Mouse (Mus musculus) bone marrow macrophage, adult 2 months (primary cell): Measurements from ENCODE around the gene Abcb1b. TPM values are rescaled to one million over a fixed set of nuclear protein-coding genes. Genes with fewer than 3 reads are reported as not detected.
A peak's percentile ranks its signal among the peaks of the same experiment; 100 is the strongest.
"Not testable (repeated sequence)": the region's sequence is repeated elsewhere in the genome, so short reads cannot be mapped to it uniquely, and the experiment has no call there.

ENCODE experiments used
- H3K27ac ChIP-seq: 2 replicates; pipeline ENCODE4 v1.5.1; 2012; ENCODE audit warnings: low read depth, low read length; ENCODE audit not compliant: insufficient read depth
- H3K4me1 ChIP-seq: 2 replicates; pipeline ENCODE4 v1.6.1; 2012; ENCODE audit warnings: low read length; ENCODE audit not compliant: control insufficient read depth, insufficient read depth
- H3K4me3 ChIP-seq: 2 replicates; pipeline ENCODE4 v1.5.1; 2012; ENCODE audit warnings: mild to moderate bottlenecking, low read length, moderate library complexity; ENCODE audit not compliant: insufficient read depth
- CTCF ChIP-seq: IDR thresholded peaks from 2 replicates; pipeline ENCODE4 v1.5.1; 2012; ENCODE audit warnings: low read depth, mild to moderate bottlenecking, low read length, moderate library complexity
- POLR2A ChIP-seq: IDR thresholded peaks from 2 replicates; pipeline ENCODE4 v1.6.1; 2012; ENCODE audit warnings: mild to moderate bottlenecking, low read depth, low read length, borderline replicate concordance
- polyA plus RNA-seq: library from polyadenylated mRNA; stranded (reverse); fragments of >200 nt; gene quantifications from 2 replicates; pipeline ENCODE4 v1.2.4, GENCODE M21; 2012; ENCODE audit not compliant: missing spikeins, insufficient read depth, insufficient read length

Abcb1b gene
- polyA plus RNA-seq, 1 experiment: 41.4 TPM

DNA sequence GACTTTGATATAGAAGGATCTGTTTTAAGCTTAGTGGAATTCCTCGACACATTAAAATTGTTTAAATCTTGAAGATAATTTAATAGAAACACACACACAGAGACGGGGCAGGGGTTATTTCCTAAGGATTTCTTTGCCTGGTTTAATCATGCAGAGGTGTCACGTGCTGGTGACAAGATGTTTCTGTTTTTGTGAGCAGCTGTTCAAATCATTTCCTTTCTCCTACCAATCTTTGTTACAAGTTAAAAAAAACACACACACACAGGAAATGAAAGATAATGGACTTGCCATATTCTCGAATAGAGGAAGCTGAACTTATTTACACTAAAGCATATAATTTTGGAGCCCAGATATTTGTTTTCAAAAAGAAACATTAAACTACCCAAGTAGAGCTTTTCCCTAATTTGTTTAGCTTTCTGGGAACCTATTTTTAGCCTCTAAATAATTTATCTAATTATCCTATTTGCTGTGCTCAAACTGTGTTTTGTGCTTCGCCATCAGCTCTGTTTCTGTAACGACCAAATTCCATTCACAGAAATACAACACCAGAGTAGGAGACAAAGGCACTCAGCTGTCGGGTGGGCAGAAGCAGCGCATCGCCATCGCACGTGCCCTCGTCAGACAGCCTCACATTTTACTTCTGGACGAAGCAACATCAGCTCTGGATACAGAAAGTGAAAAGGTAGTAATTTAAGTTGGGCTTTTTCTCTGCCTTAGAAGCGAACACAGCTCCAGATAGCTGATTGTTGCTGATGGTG lies 65.8 kb downstream of the Abcb1b start:
- peaks cover 26% of the 10 kb centered on the region for H3K4me1 ChIP-seq
- H3K27ac ChIP-seq: peak overlapping the region; percentile 92
- H3K4me3 ChIP-seq: no peak overlapping the region
- TF ChIP-seq POLR2A (no peak), CTCF (no peak)

DNA sequence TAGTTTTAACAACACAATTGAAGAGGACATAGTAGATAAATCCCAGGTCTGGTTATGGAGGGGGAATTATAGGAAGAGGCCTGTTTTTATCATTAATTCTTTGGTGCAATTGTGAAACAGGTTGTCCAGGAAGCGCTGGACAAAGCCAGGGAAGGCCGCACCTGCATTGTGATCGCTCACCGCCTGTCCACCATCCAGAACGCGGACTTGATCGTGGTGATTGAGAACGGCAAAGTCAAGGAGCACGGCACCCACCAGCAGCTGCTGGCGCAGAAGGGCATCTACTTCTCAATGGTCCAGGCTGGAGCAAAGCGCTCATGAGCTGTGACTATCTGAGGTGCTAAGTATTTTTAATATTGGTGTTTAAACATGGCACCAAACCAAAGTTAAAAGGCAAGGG lies 67.7 kb downstream of the Abcb1b start:
- H3K27ac ChIP-seq, H3K4me3 ChIP-seq: not testable (repeated sequence)
- peaks cover 26% of the 10 kb centered on the region for H3K4me1 ChIP-seq

DNA sequence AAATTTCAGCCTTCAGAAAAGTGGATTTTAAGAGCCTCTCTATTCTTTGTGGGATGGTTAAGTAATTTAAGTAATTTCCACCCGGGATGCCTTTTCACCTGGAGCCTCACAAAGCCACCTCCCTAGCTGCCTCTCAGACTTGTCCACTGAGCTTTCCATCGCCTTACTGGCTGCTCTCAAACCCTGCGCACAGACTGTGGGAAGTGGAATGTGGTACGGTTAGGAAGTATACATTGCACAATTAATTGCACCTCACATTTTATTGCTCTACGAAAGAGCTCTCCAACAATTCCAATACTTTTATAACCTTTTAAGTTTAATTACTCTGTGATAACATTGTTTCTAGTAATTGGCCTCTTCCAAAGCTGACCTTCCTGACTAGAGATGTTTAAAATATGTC lies 68.4 kb downstream of the Abcb1b start:
- TF ChIP-seq CTCF: no peak
- no peak for TF ChIP-seq POLR2A

DNA sequence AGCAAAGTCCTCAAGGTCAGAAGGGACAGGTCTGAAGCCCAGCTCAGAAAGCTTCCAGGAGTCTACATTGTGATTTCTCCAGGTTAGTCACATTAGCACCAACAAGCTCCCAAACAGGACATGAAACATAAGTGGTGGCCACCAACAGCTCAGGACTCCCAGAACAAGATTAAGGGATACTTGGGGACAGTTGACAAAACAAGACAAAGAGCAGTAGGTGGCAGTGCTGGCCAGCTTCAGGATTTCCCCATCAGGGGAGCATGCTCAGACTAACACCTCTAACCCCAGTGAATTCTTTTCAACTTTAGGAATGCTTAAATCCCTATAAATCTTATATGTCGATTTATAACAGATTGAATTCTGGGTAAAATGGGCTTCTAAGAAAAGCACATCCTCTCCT lies 70.1 kb downstream of the Abcb1b start:
- H3K4me1 ChIP-seq: peaks cover 13% of the 10 kb centered on the region
- no peak for TF ChIP-seq CTCF
- no peak for TF ChIP-seq POLR2A
- no peak overlapping the region for H3K27ac ChIP-seq
- H3K4me3 ChIP-seq: no peak overlapping the region

More for the DNA sequence above, 68.4 kb downstream of the Abcb1b start:
- Histone ChIP-seq H3K4me3 (no peak overlapping the region), H3K27ac (no peak overlapping the region), H3K4me1 (peaks cover 24% of the 10 kb centered on the region)

DNA sequence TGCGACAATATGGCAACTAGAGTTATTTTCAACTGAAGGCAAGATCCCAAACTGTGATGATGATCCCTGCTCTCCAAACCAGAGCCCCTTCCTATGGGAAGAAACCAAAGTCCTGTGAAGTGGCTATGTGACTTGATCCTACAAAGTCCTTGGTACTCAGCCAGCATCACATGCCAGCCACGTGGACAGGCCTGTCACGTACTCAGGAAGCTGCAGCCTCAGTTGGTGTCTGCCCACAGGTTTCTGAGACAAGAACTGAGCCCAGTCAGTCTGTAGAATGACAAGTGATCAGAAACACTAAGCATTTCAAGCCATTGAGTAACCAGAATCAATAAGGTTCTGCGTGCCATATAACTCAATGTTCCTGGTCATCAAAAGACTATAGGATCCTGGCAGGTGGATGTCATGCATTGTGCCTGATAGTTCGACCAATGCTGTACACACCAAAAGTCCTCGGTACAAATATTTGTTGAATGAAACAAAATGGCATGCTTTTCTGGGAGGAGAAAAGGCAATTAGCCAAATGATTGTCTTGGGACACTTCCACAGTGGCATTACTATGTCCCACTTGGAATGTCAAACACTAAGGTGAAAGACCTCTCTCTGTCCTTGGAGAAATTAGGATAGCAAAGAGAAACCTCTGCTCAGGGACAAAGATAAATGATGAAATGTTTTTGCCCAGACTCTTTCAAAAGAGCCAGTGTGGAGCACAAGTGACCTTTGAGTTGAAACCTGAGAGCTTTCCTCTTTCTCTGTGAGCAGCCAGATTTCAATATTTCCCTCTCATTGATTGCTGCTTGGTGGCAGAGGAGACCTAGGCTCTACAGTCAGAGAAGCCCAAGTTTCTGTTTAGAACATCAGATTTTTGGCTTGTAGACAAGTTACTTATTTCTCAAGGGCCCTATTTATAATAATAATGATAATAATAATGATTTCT lies 75.3 kb downstream of the Abcb1b start:
- Histone ChIP-seq H3K27ac (no peak overlapping the region), H3K4me3 (no peak overlapping the region), H3K4me1 (peaks cover 9% of the 10 kb centered on the region)
- TF ChIP-seq CTCF: no peak
- no peak for TF ChIP-seq POLR2A

DNA sequence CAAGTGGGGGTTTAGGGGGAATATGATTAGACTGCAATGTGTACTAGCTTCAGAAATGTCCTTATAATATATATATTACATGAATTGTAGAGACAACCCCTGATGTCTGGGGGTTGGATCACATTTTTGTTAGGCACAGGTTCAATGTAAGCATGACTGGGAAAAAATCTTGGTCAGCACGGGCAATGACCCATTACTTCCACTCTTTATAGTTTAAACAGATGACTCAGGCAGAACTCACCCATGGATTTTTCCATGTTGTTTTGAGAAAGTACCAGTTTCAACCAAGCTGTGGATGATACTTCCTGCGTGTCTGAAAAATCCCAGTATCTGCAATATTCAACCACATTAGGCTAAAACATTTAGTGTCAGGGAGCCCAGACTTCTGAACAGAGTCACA lies 79.1 kb downstream of the Abcb1b start:
- H3K4me1 ChIP-seq: peaks cover 9% of the 10 kb centered on the region
- H3K4me3 ChIP-seq: no peak overlapping the region
- 0 out of 2 replicates have a peak overlapping the region, but pooled peaks have one; percentile 4 for H3K27ac ChIP-seq
- no peak for TF ChIP-seq CTCF
- no peak for TF ChIP-seq POLR2A

DNA sequence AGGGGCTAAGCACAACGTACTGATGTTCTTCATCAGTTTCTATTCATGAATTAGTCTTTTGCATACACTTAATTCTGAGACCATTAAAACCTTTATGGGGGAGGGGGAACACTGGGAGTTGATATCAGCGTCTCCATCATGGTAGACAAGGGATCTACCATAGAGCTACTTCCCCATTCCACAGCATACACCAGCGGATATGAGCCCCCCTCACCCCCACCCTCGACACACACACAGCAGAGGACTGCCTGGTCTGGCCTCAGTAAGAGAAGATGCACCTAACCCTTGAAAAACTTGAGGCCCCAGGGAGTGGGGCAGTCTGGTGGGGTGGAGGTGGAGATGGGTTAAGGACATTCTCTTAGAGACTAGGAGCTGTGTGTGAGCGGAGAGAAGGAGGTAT lies 79.9 kb downstream of the Abcb1b start:
- Histone ChIP-seq H3K4me1 (peaks cover 8% of the 10 kb centered on the region), H3K4me3 (no peak overlapping the region), H3K27ac (no peak overlapping the region)
- TF ChIP-seq POLR2A (no peak), CTCF (no peak)

DNA sequence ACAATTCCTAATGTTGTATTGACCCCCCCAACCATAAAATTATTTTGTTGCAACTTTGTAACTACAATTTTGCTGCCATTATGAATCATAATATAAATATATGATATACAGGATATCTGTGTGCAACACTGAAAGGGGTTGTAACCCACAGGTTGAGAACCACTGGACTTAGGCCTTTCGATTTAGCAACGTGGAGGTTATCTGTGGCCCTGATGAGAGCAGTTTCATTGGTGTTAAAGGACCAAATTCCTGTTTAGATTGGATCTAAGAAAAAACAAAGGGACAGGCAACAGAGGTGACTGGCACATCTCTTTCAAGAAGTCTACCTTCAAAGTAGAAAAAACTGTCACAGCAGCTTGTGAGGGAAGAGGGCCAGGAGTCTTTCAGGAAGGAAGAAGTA lies 87.9 kb downstream of the Abcb1b start:
- no peaks in the 10 kb centered on the region for H3K4me1 ChIP-seq
- no peak for TF ChIP-seq CTCF
- no peak for TF ChIP-seq POLR2A
- no peak overlapping the region for H3K27ac ChIP-seq
- no peak overlapping the region for H3K4me3 ChIP-seq

DNA sequence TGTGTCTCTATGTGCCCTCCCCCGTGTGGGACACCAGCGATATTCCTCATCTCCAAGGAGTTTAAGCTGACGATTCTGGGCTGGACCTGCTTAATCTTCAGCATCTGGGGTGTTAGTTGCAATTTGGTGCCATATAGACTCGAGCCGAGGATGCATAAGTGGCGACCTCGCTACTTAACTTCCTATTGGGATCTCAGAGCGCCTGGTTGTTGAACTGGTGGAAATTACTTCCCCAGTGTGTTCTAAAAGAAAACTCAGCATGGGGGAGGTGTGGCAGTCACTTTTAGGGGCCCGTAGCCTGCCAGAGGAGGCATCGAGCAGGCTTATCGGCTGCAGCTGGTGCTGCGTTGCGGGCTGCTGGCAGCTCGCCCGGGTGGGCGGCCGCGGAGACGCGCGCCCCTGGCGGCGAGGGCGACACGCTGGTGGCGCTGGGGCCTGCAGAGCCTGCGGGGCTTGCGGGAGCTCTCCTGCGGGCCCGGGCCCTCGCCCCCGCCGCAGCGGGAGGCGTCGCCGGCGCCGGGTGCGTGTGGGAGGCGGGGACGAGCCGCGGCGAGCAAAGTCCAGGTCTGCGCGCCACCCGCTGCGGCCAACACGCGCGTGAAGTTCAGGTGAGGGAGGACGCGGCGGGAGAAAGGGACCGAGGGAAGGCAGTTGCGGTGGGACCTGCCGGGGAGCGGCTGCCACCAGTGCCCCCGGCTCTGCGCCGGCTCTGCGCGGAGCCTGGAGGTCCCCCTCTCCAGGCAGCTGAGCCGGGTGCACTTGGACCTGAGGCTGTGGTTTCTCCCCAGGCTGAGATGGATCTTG lies 95.6 kb downstream of the Abcb1b start, which contains the start of gene Abcb4:
Gene Abcb4, plus strand, starts transcription at position 418 of the 804 bp plus-strand sequence.
- Histone ChIP-seq H3K4me1 (peaks cover 13% of the 10 kb centered on the region), H3K27ac (peak within 1 kb of the TSS; percentile 55), H3K4me3 (peak within 1 kb of the TSS; percentile 71)
- TF ChIP-seq POLR2A (no peak), CTCF (no peak)
